Mouse (Mus musculus) small intestine, adult 2 months (tissue): ENCODE data around the gene Mprip.

Experiments
- CTCF ChIP-seq: fragments of 200-500 bp; IDR thresholded peaks from 2 replicates; pipeline ENCODE4 v1.5.1; 2012; ENCODE audit warnings: low read depth, mild to moderate bottlenecking, control low read depth, inconsistent platforms, low read length, moderate library complexity, mixed read lengths; ENCODE audit not compliant: insufficient replicate concordance, insufficient read length; ENCODE audit errors: extremely low read depth
- POLR2A ChIP-seq: fragments of 200-500 bp; IDR thresholded peaks from 2 replicates; pipeline ENCODE4 v1.6.1; 2012; ENCODE audit warnings: low read depth, mild to moderate bottlenecking, control low read depth, inconsistent platforms, low read length, moderate library complexity

DNA sequence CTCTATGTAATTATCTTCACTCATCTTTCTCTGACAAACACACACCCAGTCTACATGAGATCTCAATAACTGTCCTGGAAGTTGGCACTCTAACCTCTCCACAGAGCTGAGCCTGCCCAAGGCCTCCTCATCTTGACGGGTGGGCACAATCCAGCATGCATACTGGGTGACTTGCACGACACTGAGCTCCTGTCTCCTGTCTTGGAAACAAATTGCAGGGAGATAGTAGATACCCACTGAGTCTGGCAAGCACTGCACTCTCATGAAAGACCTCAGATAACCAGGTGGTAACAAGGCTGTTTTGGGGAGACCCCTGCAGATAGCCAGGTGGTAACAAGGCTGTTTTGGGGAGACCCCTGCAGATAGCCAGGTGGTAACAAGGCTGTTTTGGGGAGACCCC, 111.2 kb downstream of the Mprip start:
- TF ChIP-seq POLR2A (no peak), CTCF (no peak)
